10 mouse cellular contexts compared by ENCODE assay signal in genomic region chr2:153496898-153497297, GRCm38 (mm10). TPM values are rescaled to one million over a fixed set of nuclear protein-coding genes. Genes with fewer than 3 reads are reported as not detected.
DNase-seq lines count a peak whose midpoint lies in the region; ATAC-seq lines count a peak whose summit lies in the region.
"Had no signal": no experiment of that assay in that cellular context is flagged by ENCODE, and none has a peak within 500 bp of the region (broad histone marks: within the 10 kb centered on the region; RNA-seq: fewer than 3 reads in every experiment).

No protein-coding gene starts in this region.

- no peak overlapping the region for H3K4me3 ChIP-seq in hindbrain, embryonic 11.5 days (ENCODE audit: low read depth, low read length)
- no peak overlapping the region for H3K4me3 ChIP-seq in midbrain, embryonic 15.5 days

- peaks cover 17% of the 10 kb centered on the region for H3K4me1 ChIP-seq in hindbrain, embryonic 11.5 days (replicated peaks; ENCODE audit: control insufficient read depth, insufficient read depth, low read length)
- peaks cover 50% of the 10 kb centered on the region for H3K4me1 ChIP-seq in midbrain, embryonic 15.5 days

- H3K9me3 ChIP-seq in hindbrain, embryonic 11.5 days (ENCODE audit: control insufficient read depth, low read length), result no peaks in the 10 kb centered on the region
- no peaks in the 10 kb centered on the region for H3K9me3 ChIP-seq in midbrain, embryonic 15.5 days

- intact Hi-C loops in left cerebral cortex, postnatal 25 days (cut with DNase I), result loop anchor here (5.0 kb wide), 1 partner anchor 90 kb away; no protein-coding TSS in a partner anchor

- no peaks in the 10 kb centered on the region for H3K36me3 ChIP-seq in hindbrain, embryonic 11.5 days (ENCODE audit: control insufficient read depth, insufficient read depth, low read length)
- H3K36me3 ChIP-seq in midbrain, embryonic 15.5 days (replicated peaks), result no peaks in the 10 kb centered on the region

- peak; percentile 69 for ATAC-seq in hindbrain, embryonic 11.5 days (ENCODE audit: low FRiP score)
- ATAC-seq in midbrain, embryonic 15.5 days (replicated peaks), result no peak

- peak overlapping the region; percentile 17; the same call in 1 of the 2 replicates for H3K9ac ChIP-seq in hindbrain, embryonic 11.5 days (ENCODE audit: low read depth, low read length)
- 0 out of 2 replicates have a peak overlapping the region, but pooled peaks have one; percentile 4 for H3K9ac ChIP-seq in midbrain, embryonic 15.5 days

- WGBS in hindbrain, embryonic 11.5 days, result 15% methylated on average over 13 of the region's 13 CpGs
- WGBS in midbrain, embryonic 15.5 days, result 16% methylated on average over 13 of the region's 13 CpGs

- peaks cover 32% of the 10 kb centered on the region for H3K27me3 ChIP-seq in hindbrain, embryonic 11.5 days (ENCODE audit: control insufficient read depth, insufficient read depth, low read length)
- H3K27me3 ChIP-seq in midbrain, embryonic 15.5 days (replicated peaks), result no peaks in the 10 kb centered on the region

- no peak overlapping the region for H3K4me2 ChIP-seq in hindbrain, embryonic 11.5 days (replicated peaks; ENCODE audit: low read depth, low read length)
- no peak overlapping the region for H3K4me2 ChIP-seq in midbrain, embryonic 15.5 days

- peak; percentile 59 for DNase-seq in kidney, postnatal 10 days
- DNase-seq in kidney, adult 11 months, result no peak
- DNase-seq in cerebellum, adult 9-11 months, result peak; percentile 90
- peak; percentile 76 for DNase-seq in hindbrain, embryonic 11.5 days (ENCODE audit: low spot score)
- no peak for DNase-seq in left cerebral cortex, postnatal 25 days (ENCODE audit: low spot score in 2 of 2)
- DNase-seq in adipocyte (ENCODE audit: low spot score), result no peak
- no peak for DNase-seq in right cerebral cortex, adult 2 months (ENCODE audit: low spot score in 2 of 2)

- H3K27ac ChIP-seq in hindbrain, embryonic 11.5 days (ENCODE audit: low read depth, low read length), result peak overlapping the region; percentile 82
- peak overlapping the region; percentile 55 for H3K27ac ChIP-seq in midbrain, embryonic 15.5 days

RNA-seq across cellular contexts. Expression of gene 4930404H24Rik, which starts 4.3 kb away (rescaled TPM):
- not detected in 2 replicates for polyA plus RNA-seq in hindbrain, embryonic 11.5 days (2014; fragmentation: Nextera tagmentation; extraction: Ambion mirVana)
- polyA plus RNA-seq in midbrain, embryonic 15.5 days (2015; fragmentation: Nextera tagmentation; extraction: Ambion mirVana), result not detected in 2 replicates
- total RNA-seq in left cerebral cortex, postnatal 25 days (2021), result not detected
- total RNA-seq: ES-E14 had no signal
- polyA plus RNA-seq: cortical plate, adult 2 months had no signal

RNA-seq across cellular contexts. Expression of gene Nol4l, which starts 32.9 kb away (rescaled TPM):
- polyA plus RNA-seq in hindbrain, embryonic 11.5 days (2014; fragmentation: Nextera tagmentation; extraction: Ambion mirVana), result 26.0 and 26.7 TPM in 2 replicates
- polyA plus RNA-seq in midbrain, embryonic 15.5 days (2015; fragmentation: Nextera tagmentation; extraction: Ambion mirVana), result 50.8 and 54.6 TPM in 2 replicates
- 10 to 100 TPM; 45.0 to 48.4 TPM for total RNA-seq in left cerebral cortex, postnatal 25 days (2021)

Comparison
In these comparisons a context has a peak if more than half of its experiments do, and no peak if none do; other contexts are left out.
1. DNase-seq: peak in kidney, postnatal 10 days (single experiment), cerebellum, adult 9-11 months (single experiment) and hindbrain, embryonic 11.5 days (single experiment); none in kidney, adult 11 months (single experiment), left cerebral cortex, postnatal 25 days (0 of 2), adipocyte (single experiment) and right cerebral cortex, adult 2 months (0 of 2).